Mouse (Mus musculus) megakaryocyte, embryonic 14.5 days (primary cell): ENCODE measurements at regions not wholly inside any gene's neighbourhood (a gene's known extent, or its start where the extent isn't known, plus 50 kb on each side); places are given as distances from the start of the nearest gene placed in this dataset.

ENCODE experiments used
- FLI1 ChIP-seq: IDR thresholded peaks from 2 replicates; pipeline ENCODE4 v1.6.1; 2012; ENCODE audit warnings: low read length, inconsistent platforms, mixed read lengths
- GATA1 ChIP-seq: IDR thresholded peaks from 3 replicates; pipeline ENCODE4 v1.6.1; 2012; ENCODE audit warnings: mixed read lengths, low read length, inconsistent platforms, borderline replicate concordance

DNA sequence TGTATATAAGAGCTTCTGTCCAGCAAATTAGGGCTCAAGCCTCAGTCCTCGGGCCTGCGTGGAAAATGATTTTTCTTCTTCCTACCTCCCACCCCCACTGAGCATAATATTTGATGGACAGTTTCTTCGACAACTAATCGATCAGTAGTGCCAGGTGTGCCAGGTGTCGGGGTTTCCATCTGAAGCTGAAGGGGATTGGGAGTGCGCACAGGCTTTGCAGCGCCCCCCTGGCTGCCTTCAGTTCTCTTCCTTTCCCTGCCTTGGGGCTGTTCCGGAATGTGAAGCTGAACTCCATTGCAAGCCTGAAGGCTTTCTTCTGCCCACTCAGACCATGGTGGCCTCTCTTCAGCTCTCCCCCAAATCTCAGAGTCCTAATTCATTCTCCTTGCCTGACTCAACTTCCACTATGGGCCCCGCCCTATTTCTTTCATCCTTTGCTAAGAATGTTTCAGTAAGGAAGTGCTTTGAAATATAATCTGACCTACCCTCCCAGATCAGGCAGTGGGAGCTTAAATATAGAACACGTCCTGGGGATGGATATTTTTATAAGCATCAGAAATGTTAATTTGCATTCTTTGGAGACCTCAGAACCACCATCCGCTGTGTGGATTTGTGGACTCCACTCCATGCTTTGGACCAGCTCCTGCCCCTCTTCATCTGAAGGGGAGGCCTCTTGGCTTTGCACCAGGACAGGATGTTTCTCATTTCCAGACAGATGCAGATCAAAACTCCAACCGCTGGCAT is 75.5 kb upstream of the Sh3bp4 start:
- TF ChIP-seq GATA1 (no peak), FLI1 (no peak)
